Comparison of ENCODE assay signal across 8 mouse cellular contexts in genomic region chr3:39814814-39815213, GRCm38 (mm10).
DNase-seq lines count a peak whose midpoint lies in the region; ATAC-seq and TF ChIP-seq lines count a peak whose summit lies in the region.

No protein-coding gene starts in this region.

- WGBS in forebrain, postnatal 0 days = 16% methylated on average over 6 of the region's 6 CpGs

- no peak overlapping the region for H3K4me2 ChIP-seq in forebrain, postnatal 0 days (ENCODE audit: low read depth)

- no peaks in the 10 kb centered on the region for H3K4me1 ChIP-seq in forebrain, postnatal 0 days (ENCODE audit: insufficient read depth)

- H3K27ac ChIP-seq in forebrain, postnatal 0 days (ENCODE audit: low read depth, low read length) = no peak overlapping the region

- no peak overlapping the region for H3K9ac ChIP-seq in forebrain, postnatal 0 days

- H3K27me3 ChIP-seq in forebrain, postnatal 0 days (ENCODE audit: insufficient read depth, low read length) = no peaks in the 10 kb centered on the region

- H3K36me3 ChIP-seq in forebrain, postnatal 0 days (ENCODE audit: insufficient read depth) = no peaks in the 10 kb centered on the region

- peak; percentile 5 for DNase-seq in thymus, postnatal 25 days
- DNase-seq in thymus, adult 18-20 months = no peak
- peak; percentile 54 for DNase-seq in brain, embryonic 18.5 days (ENCODE audit: low read depth, low spot score)
- DNase-seq in forebrain, postnatal 0 days = peak; percentile 88
- DNase-seq in kidney, postnatal 14 days = peak; percentile 64
- peak; percentile 14 to 31 for DNase-seq in lung, adult 18-20 months
- DNase-seq in right cerebral cortex, adult 18-20 months = peak; percentile 25

- H3K9me3 ChIP-seq in forebrain, postnatal 0 days (ENCODE audit: low read length) = no peaks in the 10 kb centered on the region

- TF ChIP-seq CTCF in forebrain, postnatal 0 days (IDR thresholded peaks at IDR 0.05; ENCODE audit: low read depth) = peak; percentile 82

- ATAC-seq in forebrain, postnatal 0 days = peak; percentile 78
- ATAC-seq in erythroid progenitor cell, adult 5-6 weeks (replicated peaks; ENCODE audit: low FRiP score, poor library complexity, severe bottlenecking) = no peak

- no peak overlapping the region for H3K4me3 ChIP-seq in forebrain, postnatal 0 days (ENCODE audit: low read depth, low read length)

Comparison
In these comparisons a context has a peak if more than half of its experiments do, and no peak if none do; other contexts are left out.
1. DNase-seq: peak in thymus, postnatal 25 days (single experiment), brain, embryonic 18.5 days (single experiment), forebrain, postnatal 0 days (single experiment), kidney, postnatal 14 days (single experiment), lung, adult 18-20 months (2 of 2) and right cerebral cortex, adult 18-20 months (single experiment); none in thymus, adult 18-20 months (0 of 2).